Mouse (Mus musculus): Measurements from ENCODE around the gene Tuba4a.

The Tuba4a gene

DNA sequence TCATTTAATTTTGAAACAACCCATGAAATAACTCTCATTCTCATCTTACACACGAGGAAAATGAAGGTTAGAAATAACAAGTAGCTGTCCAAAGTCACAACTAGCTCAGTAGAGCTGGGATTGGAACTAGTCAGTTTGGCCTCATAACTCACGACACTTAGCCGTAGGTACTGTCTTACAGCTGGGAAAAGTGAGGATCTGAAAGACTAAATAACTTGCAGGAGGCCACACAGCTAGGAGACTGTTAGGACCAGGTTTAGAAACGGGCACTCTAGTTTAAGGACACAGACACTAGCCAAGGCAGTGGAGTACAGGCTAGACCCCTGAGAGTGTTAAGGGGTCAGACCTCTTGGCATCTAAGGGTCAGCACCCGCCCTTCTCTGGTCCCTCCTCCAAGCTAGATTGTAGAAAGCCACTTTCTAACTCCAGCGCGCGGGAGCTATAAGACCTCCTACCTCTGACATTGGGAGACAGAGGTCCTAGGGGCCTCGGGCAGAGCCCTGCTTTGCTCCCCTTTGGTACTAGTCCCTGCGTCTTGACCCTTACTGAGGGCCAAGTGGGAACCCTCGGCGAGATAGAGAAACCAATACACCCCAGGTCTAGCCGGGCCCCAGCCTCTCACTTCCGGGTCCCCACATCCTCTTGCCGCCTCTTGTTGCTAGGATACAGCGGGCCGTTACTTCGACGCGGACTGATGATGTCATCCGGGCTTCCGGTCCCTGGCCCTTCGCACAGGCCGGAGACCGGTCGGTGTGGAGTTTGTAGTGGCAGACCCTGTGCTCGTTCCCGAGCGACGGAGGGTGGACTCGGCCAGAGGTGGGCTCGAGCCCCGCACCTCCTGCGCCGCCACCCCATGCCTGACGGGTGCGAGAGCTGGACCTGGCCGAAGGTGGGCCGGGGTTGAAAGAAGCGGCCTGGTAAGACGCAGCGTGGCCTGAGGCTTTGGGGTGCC is 9.3 kb downstream of the Tuba4a start, which contains the start of the genes Glb1l and Stk16:
TSS of gene Glb1l (minus strand) at position 678 of the 952 bp plus-strand sequence.
TSS of gene Stk16 (plus strand) at position 703 of the 952 bp plus-strand sequence.
- DNase-seq (ENCODE audit: low spot score): peak; percentile 96

DNA sequence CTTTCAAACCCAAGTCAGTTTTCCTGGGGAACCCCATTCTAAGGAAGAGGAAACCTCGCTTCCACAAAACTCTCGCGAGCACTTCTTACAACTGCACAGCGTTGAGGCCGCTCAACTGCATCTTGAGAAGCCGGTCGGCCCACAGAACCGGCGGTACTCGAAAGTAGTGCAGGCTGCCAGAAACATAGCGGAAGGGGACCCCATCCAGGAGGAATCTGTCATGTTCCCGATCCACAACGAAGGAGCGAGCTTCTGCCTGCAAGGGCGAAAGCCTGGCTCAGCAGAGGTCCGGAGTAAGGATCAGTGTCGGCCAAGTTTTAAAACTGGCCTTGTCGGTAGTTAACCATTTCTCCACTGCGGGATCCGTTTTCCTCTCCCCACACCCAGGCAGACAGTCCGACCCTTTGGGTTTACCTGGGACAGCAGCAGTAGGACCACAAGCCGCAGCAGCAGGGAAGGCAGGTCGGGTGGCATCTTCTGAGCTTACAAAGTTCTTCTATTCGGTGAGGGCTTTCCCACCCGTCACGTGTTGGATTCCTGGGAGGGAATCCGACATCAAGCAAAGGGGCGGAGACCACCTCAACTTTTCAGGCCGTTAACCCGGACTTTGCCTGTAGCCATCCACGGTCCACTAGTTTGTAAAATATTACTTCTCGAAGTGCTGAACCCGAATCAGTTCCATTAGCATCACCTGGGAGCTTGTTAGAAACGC is 10.5 kb downstream of the Tuba4a start:
- peak; percentile 34 for DNase-seq (ENCODE audit: low spot score)

GRCm38 (mm10) chr1:75201236-75201635 is 18.4 kb downstream of the Tuba4a start:
- no peak for DNase-seq (ENCODE audit: low spot score)

DNA sequence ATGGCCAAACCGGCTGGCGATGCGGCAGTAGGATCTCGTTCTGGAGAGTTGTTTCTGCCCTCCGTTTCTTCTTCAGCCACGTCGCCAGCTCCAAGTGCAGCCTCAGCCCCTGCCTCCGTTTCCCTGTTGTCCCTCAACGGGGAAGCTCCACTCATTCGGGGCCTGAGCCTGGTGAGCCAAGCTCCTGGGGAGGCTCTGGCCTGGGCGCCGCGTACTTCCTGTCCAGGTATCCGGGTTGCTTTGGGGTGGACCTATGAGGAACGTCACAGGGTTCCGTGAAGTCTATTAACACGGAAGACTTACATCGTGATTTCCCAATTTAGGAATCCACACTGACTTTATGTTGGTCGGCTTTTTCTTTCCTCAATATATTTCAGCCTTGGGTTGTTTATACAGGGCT is 27.2 kb downstream of the Tuba4a start:
- DNase-seq (ENCODE audit: low spot score): no peak

GRCm38 (mm10) chr1:75191622-75192402 is 27.9 kb downstream of the Tuba4a start, which contains the start of the genes Ankzf1 and Atg9a:
Ankzf1 (plus strand) TSS chr1:75192151.
Atg9a (minus strand) TSS chr1:75192196.
- DNase-seq (ENCODE audit: low spot score): peak; percentile 70

DNA sequence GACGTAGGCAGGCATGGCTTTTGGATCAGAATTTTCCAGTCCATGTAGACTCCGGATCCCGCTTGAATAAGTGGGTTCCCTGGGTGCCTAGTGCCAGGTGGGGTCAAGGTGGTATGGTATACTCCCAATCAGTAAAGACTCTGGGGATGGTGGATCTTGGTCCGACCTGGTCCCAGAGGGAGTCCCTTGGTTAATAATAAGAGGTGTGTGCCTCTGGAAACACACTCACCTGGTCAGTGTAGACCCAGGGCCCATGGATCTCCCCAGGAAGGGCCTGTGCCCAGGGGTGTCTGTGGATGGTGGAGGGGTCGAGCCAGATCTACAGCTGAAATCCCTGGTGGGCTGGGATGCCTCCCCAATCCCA is 28.4 kb downstream of the Tuba4a start:
- DNase-seq (ENCODE audit: low spot score): no peak

GRCm38 (mm10) chr1:75190577-75190976 is 29.1 kb downstream of the Tuba4a start:
- no peak for DNase-seq (ENCODE audit: low spot score)

DNA sequence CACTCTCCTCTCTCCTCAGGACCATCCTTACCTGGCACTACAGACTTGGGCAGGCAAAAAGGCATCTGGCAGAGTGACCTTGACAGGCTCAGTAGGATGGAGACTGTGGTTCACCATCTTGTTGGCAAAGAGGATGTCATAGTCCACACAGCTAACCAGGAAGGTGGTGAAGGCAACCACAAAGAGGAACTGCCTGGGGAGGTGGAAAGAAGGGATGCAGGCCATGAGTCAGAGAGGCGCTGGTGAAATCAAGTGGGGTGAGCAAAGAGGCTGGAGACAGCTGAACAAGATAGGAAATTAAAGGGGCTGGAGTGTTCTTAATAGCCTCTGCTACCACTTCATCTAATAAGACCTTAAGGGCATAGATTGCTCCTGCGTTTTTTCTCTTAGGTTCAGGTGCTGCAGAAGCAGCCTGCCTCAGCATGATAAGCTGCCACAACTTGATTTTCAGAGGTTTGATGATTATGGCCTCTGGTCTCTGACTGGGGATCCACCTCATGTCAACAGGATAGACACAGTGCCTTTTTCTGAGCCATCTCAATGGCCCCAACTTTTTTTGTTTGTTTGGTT is 31.7 kb downstream of the Tuba4a start:
- DNase-seq (ENCODE audit: low spot score): no peak

- no peak for DNase-seq (ENCODE audit: low spot score)
Observed at GRCm38 (mm10) chr1:75187126-75187525, 32.5 kb downstream of the Tuba4a start.

- no peak for DNase-seq (ENCODE audit: low spot score)
Observed at GRCm38 (mm10) chr1:75185495-75185894, 34.2 kb downstream of the Tuba4a start.

GRCm38 (mm10) chr1:75182160-75182559 is 37.5 kb downstream of the Tuba4a start:
- no peak for DNase-seq (ENCODE audit: low spot score)

- DNase-seq (ENCODE audit: low spot score): no peak
Observed at GRCm38 (mm10) chr1:75181377-75181870, 38.2 kb downstream of the Tuba4a start.

GRCm38 (mm10) chr1:75180741-75181140 is 38.9 kb downstream of the Tuba4a start:
- DNase-seq (ENCODE audit: low spot score): no peak

DNA sequence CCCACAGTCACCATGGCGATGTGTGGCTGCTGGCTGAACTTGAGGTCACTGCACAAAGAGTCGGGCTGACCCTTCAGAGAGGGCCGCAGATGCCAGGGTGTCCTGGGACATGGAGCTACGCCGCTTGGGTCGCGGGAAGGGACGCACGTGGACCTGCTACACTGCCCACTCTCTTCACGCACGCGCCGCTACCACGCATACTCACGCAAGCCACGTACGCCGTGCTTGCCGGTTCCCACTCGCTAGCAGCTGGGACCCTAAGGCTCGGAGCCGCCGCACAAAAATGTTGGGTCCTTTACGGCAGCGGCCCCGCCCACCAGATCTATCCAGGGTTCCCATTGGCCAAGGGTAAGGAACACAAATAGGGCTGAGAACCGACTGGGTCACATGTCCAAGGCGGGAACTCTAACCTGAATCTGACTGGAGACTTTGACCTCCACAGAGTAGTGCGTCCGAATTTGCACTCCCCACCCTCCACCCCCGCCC is 39.5 kb downstream of the Tuba4a start, which contains the start of gene Abcb6:
TSS of gene Abcb6 (minus strand) at position 288 of the 486 bp plus-strand sequence.
- peak; percentile 55 for DNase-seq (ENCODE audit: low spot score)

- no peak for DNase-seq (ENCODE audit: low spot score)
Observed at GRCm38 (mm10) chr1:75179334-75180104, 40.1 kb downstream of the Tuba4a start.

DNA sequence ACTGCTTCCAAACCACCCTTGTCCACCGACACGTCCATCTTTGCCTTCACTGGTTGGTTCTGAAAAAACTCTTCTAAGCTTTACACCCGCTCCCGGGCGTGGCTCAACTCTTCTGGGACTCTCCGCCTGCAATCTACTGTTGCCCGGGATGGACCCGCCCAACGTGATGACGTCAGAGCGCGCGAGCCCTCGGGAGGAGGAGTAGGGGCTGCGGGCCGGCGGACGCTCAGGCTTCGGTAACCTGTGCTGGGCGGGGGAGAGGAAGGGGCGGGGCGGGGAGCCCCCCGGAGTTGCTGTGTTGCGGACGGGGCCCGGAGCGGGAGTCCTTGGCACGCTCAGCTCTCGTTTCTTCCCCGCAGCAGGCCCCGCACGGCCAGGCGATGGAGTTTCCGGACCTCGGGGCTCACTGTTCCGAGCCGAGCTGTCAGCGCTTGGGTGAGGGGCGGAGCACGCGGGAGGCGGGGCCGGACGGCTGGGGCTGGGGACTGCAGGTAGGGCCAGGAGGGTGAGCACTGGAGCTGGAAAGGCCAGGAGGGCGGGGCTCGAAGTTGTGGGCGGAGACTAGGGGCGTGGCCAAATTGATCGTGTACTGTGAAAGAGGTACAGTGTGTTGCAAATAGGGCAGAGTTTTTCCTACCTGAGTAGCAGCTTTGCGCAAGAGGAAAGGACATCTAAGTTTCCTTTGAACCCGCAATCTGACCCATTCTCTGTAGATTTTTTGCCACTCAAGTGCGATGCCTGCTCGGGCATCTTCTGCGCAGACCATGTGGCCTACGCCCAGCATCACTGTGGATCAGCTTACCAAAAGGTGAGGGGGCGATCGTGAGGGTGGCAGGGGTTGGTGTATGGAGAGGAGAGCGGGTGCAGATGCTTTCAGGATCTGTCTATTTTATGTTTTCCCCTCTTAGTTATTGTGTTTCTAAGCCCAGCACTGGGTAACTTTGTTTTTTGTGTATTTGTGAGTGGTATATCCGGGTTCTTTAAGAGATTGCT is 50.9 kb downstream of the Tuba4a start, which contains the start of gene Zfand2b:
TSS of gene Zfand2b (plus strand) at position 175 of the 993 bp plus-strand sequence.
- DNase-seq (ENCODE audit: low spot score): peak; percentile 86

DNA sequence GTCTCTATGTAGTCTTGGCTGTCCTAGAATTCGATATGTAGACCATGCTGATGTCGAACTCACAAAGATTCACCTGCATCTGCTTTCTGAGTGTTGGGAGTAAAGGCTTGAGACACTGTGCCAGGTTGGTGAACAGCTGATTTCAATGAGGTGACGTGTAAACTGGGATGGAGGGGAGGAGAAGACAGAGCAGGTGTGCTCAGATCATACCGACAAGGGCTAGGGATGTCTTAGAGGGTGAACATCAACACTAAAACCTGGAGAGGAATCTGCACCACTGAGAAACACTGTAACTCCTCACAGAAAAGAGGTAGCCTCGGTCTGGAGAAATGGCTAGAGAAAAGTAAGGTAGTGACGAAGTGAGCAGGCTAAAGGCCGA is 51.6 kb downstream of the Tuba4a start:
- DNase-seq (ENCODE audit: low spot score): no peak

Measured in ovary, postnatal 10 days (tissue).